Mouse (Mus musculus): Measurements from ENCODE around the gene Slc9a1. TPM values are rescaled to one million over a fixed set of nuclear protein-coding genes. Genes with fewer than 3 reads are reported as not detected.

Slc9a1 gene
- total RNA-seq (2015; ENCODE audit: low replicate concordance) (6.5 and 9.8 TPM in 2 replicates), total RNA-seq (2017; ENCODE audit: low replicate concordance) (5.9 and 8.3 TPM in 2 replicates)

DNA sequence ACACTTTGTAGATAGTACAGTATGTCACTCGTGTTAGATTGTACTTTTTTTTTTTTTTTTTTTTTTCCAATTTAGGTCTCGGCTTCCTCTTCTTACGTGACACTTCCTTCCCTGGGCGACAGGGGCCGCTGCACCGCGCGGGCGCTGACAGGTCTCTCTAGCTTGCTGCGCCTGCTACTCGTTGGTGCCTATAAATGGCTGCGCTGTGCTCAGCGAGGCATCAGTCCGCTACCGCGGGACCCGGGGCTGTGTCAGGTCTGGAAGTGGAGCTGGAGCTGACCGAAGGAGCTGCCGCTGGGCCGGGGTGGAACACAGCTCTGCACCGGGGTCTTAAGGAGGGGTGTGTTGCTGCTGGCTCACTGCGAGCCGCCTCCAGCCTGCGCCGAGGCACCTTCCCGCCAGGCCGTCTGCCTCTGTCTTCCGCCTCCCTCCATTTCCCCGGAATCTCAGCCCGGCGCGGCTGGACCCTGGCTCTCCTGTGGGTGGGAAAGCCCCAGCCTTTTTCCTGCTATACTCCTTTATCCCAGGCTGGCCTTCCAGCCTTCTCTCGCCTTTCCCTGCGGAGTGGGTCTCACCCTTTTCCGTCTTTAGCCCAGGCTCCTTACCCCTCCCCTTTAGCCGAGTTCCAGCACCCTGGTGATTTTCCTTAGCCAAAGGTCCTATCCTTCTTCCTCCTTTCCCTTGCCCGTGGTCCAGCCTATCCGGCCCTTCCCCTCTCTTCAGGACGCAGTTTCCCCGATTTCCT, at the start of gene Slc9a1:
TSS of gene Slc9a1 (plus strand) at position 154 of the 745 bp plus-strand sequence.
- ATAC-seq (replicated peaks; ENCODE audit: low FRiP score, poor library complexity, severe bottlenecking) = peak; percentile 92

DNA sequence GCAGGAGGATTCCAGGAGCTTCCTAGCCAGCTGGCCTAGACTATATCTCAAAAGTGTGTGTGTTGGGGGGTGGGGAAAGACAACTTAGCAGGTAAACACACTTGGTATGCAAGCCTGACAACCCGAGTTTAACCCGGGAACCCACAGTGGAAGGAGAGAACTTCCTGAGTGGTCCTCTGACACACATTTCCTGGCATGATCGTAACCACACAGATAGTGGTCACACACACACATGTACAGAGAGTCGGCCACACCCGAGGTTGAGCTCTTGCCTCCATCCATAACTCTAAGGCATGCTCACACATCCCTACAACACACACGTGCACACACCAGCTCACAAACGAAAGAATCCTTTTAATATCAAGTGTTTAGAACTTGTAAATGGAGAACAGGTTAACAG, 41.4 kb upstream of the Slc9a1 start:
- no peak for ATAC-seq (replicated peaks; ENCODE audit: low FRiP score, poor library complexity, severe bottlenecking)

DNA sequence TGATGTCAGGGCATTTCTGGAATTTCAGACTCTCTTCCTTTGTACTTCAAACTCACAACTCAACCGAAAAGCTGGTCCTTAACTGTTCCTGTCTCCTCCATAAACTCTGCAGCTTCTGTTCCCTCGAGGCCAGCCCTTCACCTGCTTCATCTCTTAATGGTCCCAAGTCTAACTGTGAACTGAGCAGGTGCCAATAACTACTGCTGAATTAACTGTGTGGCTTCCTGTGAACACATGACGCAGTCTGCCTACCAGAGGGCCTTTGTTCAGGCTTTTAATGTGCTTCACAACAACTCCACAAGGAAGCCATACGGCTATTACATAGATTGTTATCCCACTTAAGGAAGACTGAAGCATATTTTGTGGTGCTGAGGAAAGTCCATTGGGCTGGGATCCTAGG, 39.2 kb upstream of the Slc9a1 start:
- no peak for ATAC-seq (replicated peaks; ENCODE audit: low FRiP score, poor library complexity, severe bottlenecking)

DNA sequence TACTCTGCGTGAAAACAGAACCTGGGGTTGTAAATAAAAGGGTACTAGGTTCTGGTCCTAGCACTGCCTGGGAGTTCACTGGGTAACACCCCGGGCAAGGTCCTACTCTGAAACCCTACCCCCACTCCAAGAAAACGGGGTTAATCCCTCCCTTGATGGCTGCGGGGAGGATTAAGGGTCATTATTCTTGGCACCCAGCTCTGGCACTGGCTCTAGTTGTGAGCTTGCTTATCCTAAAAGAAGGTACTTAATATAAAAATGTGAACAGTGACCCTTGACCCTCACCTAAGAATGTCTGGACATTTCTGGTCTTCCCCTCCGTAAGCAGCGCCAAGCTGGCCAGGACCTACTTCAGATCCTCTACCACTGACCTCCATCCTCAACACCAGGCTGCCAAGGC, 36.2 kb upstream of the Slc9a1 start:
- ATAC-seq (replicated peaks; ENCODE audit: low FRiP score, poor library complexity, severe bottlenecking) = no peak

DNA sequence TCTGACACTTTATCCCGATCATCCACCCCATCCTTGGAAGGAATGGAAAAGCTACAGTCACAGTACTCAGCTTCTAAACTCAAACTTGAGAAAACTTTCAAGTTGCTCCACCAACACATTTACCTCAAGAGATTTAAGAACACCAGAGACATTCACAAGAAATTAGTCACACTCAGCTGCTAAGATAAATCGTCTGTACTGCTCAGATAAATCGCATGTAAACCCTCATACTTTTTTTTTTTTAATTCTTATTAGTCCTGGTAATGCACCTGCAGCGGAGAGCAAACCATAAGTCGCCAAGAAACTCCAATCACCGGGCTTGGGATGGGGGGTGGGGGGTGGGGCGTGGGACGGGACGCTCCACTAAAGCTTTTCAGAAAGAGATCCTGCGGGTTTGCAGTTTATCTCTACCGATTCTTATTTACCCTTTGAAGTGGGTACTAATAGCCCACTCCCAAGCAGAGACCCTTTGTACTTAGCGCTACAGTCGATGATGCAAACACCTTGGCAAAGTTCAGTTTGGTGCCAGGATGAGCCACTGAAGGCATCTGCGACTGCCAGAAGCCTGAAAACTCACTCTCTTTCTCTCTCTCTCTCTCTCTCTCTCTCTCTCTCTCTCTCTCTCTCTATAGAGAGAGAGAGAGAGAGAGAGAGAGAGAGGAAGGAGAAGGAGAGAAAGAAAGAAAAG, 31.5 kb upstream of the Slc9a1 start:
- ATAC-seq (replicated peaks; ENCODE audit: low FRiP score, poor library complexity, severe bottlenecking) = no peak

DNA sequence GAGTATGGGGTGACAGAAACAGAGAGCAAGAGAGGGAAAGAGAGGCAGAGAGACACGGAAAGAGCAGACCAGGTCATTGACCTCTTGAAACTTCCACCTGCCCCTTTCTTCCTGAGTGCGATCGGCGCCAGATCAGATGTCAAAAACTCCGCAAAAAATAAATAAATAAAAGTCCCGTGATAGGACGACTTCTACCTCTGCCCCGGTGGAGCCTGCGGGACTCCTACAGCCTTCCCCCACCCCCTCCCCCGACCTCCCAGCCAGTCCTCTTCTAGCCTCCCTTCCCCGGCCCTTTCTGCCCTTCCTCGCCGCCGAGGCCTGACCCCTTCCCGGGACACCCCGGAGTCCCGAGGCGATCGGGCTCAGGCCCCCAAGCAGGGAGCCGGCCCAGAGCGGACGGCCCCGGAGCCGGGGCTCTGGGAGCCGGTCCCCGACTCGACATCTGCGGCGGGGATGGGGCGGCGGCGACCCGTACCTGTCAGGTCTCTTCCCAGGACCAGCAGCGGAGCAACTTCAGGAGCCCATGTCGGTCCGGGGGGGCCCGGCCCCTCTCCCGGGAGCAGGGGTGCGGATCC, 30.9 kb upstream of the Slc9a1 start:
- ATAC-seq (replicated peaks; ENCODE audit: low FRiP score, poor library complexity, severe bottlenecking) = peak; percentile 6; the same call in 1 of the 2 replicates

DNA sequence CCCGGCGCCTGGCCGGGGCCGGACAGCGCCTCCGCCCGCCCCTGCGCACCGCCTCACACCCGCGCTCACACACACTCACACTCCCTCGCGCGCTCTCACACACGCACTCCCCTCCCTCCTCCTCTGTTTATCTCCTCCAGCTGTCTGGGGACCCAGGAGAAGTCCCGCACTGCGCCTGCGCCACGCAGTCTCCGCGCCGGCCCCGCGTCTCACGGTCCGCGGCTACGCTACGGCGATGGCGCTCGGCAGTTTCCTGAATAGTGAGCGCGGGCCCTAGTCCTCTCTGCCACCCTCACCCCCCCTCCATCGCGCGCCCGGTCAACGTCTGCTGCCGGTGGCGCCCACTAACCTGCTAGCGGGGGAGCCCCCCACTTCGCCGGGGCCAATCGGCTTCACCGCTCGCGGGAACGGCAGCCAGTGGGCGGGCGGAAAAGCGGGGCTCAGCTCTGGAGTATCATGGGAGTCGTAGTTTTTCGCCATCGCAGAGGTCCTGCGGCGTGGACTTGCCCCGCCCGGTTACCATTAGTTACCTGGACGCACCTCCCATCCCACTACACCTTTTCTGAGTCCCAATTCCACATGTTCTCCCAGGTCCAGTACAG, 30.3 kb upstream of the Slc9a1 start:
- ATAC-seq (replicated peaks; ENCODE audit: low FRiP score, poor library complexity, severe bottlenecking) = peak; percentile 91

DNA sequence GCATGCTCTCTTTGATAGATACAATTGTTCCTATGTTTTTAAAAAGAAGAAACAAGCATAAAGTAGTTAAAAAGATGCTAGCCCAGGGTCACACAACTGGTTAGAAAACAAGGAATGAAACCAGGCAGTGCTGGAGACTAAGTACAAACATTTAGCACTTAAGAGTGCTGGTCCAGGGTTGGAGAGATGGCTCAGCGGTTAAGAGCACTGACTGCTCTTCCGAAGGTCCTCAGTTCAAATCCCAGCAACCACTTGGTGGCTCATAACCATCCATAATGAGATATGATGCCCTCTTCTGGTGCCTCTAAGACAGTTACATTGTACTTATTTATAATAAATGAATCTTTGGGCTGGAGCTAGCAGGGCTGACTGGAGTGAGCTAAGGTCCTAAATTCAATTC, 29.3 kb upstream of the Slc9a1 start:
- ATAC-seq (replicated peaks; ENCODE audit: low FRiP score, poor library complexity, severe bottlenecking) = no peak

DNA sequence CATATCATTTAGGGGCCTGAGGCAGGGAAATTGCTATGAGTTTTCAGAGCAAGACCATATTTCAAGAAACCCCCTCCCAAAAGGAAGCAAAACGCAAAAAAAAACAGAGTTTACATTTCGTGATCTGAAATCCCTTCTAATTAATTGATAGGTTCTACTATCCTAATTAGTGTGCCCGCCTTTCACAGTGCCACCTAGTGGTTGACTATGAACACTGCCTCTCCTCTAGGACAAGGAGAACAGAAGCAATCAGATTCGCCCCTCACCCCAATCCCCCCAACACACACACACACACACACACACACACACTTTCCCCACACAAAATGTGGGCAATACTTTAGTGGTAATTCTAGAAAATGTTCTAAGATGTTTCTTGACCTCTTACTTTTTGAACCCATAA, 25.4 kb upstream of the Slc9a1 start:
- 0 out of 2 replicates have a peak, but pooled peaks have one; percentile 50 for ATAC-seq (replicated peaks; ENCODE audit: low FRiP score, poor library complexity, severe bottlenecking)

DNA sequence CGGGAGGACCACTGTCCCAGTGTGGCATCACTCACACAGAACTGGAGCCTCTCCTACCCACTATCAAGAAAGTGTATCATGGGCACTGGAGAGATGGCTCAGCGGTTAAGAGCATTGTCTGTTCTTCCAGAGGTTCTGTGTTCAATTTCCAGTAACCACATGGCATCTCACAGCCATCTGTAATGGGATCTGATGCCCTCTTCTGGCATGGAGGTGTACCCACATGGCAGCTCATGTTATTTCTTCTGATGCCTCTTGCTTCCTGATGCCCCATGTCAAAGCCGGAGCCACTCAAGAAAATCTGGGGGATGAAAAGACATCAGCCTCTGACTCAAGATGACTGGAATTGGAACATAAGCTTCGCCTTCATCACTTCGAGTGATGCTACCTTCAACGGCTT, 23.8 kb upstream of the Slc9a1 start:
- no peak for ATAC-seq (replicated peaks; ENCODE audit: low FRiP score, poor library complexity, severe bottlenecking)

DNA sequence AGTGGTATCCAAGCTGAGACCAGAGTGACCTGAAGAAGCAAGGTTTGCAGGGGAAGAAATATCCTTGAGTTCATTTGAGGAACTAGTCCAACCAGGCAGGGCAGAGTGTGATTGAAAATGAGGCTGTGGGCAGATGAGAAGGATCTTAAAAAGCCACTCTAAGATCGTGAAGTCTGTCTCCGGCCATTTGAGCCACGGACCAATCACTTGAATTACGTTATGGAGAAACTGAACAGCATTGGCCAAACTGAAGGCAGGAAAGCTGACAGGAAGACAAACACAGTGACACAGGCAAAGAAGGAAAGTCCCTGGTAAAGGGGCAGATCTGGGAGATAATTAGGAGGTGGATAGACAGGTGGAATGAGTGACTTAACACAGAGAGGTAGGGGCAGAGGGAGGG, 22.9 kb upstream of the Slc9a1 start:
- no peak for ATAC-seq (replicated peaks; ENCODE audit: low FRiP score, poor library complexity, severe bottlenecking)

DNA sequence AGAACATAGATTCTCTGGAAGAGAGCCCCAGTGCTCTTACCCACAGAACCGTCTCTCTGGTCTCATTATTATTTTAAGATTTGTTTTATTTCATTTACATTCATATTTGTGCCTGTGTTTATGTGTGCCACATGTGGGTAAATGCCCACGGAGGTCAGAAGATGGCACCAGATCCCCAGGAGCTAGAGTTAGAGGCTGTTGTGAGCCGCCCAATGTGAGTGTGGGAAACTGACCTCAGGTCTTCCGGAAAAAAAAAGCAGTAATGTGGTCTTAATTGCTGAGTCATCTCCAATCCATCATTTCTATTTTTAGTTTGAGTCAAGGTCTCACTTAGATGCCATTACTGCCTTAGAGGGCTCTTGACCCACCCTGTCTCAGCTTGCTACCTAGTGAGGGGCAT, 21.9 kb upstream of the Slc9a1 start:
- ATAC-seq (replicated peaks; ENCODE audit: low FRiP score, poor library complexity, severe bottlenecking) = no peak

DNA sequence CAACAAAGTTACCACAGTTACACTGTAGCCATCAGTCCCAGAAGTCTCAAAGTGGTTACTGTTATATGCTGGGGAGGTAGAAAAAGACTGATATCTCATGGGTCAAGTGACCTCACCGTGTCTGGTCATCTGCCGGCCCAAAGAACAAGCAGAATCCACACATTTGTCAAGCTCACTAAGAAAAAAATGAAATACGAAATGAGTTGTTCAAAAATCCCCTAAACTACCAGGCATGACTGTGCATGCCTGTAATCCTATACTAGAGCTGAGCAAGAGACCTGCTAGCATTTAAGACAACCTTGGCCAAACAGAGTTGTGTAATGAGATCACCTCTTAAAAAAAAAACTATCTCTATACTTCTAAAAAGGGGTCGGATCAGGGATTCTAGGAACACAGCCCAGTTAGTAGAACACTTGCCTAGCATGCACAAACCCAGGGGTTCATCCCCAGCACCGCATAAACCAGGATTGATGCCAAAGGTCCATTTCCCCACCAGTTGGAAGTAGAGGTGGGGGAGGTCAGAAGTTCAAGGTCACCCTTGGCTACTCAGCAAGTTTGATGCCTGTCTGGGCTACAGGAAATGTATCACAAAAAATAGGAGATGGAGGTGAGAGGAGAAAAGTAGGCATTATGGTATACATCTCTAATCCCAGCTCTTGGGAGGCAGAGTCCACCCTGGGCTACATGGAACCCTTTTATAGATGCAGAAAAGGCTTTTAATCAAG, 21.3 kb upstream of the Slc9a1 start:
- no peak for ATAC-seq (replicated peaks; ENCODE audit: low FRiP score, poor library complexity, severe bottlenecking)

DNA sequence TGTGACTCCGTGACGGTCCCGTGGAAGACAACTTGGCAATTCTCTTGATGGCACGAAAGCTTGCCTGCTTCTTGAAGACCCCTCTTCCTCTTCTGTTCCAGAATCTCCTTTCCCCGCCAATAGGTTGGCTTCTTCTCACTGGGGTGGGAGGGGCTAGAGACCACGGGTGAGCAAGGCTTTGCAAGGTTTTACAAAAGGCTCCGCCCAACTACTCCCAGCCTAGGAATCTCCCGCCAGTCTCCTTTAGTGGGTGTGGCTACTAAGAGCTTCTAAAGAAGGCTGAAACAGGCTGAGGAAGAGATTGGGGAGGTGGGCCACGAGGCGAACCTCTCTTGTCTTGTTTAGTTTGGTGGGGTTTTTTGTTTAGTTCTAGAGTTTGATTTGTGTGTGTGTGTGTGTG, 16.7 kb upstream of the Slc9a1 start:
- ATAC-seq (replicated peaks; ENCODE audit: low FRiP score, poor library complexity, severe bottlenecking) = no peak

DNA sequence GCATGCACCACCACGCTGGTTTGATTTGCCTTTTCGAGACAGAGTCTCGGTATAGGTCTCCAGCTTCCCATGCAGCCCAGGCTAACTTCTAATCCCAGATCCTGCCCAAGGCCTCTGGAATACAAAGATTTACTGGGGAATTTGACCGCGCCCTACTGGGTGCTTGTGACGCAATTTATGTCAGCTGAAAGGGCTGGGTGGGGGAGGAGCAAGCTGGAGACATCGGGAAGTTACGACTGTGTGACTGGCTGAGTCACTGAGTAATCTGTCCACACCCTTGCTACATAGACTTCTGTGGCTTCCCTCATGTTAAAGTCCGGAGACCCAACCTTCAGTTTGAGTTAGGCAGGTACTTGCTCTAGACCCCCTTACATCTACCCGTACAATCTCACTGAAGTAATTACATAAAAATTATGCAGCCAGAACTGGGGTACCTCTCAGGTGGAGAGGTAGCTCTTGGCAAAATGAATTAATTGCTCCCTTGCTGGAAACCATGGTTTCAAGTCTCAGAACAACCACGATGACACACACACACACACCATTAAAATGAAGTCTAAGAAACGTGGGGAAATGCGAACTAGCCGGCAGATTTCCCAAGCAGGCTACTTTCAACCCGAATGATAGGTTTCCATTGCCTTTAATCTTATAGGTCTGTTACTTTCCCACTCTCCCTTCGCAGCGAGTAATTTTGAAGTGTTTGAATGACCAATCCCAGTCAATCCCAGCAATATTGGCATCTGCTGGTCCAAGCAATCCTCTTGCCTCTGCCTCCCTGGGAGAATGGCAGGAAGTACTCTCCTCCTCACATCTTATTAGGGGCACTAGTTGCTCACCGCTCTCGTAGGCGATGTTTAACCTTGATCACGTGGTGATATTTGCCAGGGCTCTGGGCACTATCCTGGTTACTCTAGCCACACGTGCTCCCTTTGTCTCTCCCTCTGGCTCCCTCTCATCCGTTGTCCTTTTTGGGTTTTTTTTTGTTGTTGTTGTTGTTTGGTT, 15.8 kb upstream of the Slc9a1 start, which contains the start of gene Wdtc1:
TSS of gene Wdtc1 (minus strand) at position 115 of the 999 bp plus-strand sequence.
- ATAC-seq (replicated peaks; ENCODE audit: low FRiP score, poor library complexity, severe bottlenecking) = no peak

DNA sequence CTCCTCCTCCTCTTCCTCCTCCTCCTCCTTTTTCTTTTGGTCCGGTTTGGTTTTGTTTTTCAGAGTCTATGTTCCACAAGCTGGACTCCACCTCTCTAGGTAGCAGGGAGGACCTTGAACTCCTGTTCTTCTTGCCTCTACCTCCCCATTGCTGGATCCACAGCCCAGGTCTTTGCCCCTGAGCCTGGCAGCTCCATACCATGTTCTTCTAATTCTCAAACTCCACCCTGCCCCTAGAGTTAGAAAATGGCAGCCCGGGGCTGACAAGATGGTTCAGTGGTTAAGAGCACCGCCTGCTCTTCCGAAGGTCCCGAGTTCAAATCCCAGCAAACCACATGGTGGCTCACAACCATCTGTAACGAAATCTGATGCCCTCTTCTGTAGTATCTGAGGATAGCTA, 14.9 kb upstream of the Slc9a1 start:
- no peak for ATAC-seq (replicated peaks; ENCODE audit: low FRiP score, poor library complexity, severe bottlenecking)

DNA sequence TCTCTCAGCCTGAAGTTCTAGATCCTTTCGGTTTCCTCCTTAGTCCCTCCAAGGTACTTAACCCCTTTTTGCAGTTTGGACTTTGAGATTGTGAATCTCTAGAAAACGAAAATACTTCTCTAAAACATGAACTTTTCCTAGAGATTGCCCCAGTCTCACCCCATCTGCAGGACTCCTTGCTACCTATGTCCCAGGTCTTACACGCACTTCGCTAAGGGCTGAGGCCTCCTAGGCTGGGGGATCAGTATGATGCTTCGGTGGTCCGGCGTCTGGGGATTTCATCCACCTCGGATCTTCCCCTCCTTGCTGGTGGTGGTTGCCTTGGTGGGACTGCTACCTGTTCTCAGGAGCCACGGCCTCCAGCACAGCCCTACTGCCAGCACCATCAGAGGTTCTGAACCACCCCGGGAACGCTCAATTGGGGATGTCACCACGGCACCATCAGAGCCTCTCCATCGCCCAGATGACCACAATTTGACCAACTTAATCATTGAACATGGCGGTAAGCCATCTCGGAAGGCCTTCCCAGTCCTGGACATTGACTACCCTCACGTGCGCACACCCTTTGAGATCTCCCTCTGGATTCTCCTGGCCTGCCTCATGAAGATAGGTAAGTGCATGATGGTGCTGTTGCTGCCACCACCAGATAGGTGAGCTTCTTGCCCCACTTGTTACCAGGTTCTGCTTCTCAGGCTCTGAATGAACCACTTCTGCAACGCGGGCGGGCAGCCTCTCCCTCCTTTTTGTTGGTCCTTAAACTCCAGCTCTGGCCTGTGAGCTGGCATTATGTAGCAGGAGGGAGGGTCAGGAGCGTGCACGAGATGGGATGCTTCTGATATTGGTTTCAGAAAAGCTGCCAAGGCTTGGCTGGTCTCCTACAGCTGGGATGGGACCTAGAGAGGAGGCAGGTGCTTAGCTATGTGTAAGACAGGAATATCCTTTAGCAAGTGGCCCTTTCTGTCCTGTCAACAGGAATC, 1.1 kb downstream of the Slc9a1 start:
- ATAC-seq (replicated peaks; ENCODE audit: low FRiP score, poor library complexity, severe bottlenecking) = peak; percentile 42

Data from erythroblast, adult 5-6 weeks (primary cell).